Mouse (Mus musculus) liver, adult (tissue): ENCODE data around the gene Ofd1.

Experiments used
- GATA4 ChIP-seq: IDR thresholded peaks from 2 replicates; pipeline ENCODE4 v1.6.1; 2014; ENCODE audit warnings: mild to moderate bottlenecking, low read length; ENCODE audit not compliant: insufficient replicate concordance

Gene Ofd1

GRCm38 (mm10) chrX:166384935-166385334, 55.6 kb downstream of the Ofd1 start:
- TF ChIP-seq GATA4: no peak

- TF ChIP-seq GATA4: no peak
These were observed 56.9 kb downstream of the Ofd1 start for GRCm38 (mm10) chrX:166383606-166384005.

GRCm38 (mm10) chrX:166378652-166379051, 61.9 kb downstream of the Ofd1 start:
- TF ChIP-seq GATA4: no peak

DNA sequence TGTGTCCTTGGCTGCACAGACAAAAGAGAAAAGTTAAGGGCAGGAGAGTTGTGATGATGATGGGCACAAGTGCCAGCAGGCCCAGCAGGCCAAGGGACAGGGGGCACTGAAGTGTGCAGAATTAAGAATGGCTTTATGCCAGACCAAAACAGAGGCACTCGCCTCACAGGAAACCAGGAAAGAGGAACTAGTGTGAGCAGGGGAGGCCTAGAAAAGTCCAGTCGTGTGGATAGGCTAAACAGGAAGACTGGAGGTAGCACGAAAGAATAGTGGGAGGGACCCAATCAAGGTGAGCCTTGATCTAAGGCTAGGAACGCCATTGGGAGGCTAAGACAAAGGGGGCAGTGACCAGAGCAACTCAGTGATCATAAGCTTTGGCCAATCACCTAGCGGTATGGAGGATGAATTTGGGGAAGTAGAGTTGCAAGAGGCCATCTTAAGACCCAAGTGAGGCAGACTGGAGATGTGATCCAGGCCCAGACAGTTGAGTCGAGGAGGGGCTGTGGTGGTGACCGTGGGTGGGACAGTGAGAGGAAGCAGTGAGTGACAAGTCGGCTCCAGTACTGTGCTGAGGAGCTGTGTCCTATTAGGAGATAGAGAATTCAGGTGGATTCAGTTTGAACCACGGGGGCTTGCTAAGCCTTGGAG, 63.7 kb downstream of the Ofd1 start:
- TF ChIP-seq GATA4: no peak

DNA sequence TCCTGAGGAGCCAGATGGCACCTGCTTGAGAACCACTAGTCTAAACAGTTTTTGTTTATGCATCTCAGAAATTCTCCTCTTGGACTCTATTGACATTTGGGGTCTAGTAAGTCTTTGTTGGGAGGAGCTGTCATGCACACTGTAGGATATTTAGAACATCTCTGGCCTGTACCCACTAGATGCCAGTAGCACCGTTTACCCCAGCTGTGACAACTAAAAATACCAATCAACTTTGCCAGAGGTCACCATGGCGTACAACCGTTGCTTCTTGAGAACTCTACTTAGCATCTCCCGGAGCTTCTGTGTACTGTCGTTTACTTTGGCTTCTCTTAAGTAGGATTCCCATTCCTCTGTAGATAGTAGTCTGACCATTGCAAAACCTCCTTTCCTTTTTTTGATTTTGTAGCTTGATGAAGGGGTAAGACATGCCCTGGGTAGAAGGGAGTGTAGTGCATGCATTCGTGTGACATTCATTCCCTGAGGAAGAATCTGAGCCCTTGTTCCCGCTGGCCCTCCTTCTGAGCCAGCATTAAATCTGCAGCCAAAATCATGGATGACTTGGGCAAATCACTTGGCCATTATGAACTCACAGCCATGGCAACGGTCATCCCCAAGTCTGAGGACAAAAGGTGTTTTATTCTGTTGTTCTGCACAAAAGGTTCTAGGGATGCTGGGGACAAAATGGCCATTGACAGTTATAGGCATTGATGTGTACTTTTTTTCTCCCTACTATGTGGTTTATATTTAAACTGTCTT, 74.9 kb downstream of the Ofd1 start:
- no peak for TF ChIP-seq GATA4

DNA sequence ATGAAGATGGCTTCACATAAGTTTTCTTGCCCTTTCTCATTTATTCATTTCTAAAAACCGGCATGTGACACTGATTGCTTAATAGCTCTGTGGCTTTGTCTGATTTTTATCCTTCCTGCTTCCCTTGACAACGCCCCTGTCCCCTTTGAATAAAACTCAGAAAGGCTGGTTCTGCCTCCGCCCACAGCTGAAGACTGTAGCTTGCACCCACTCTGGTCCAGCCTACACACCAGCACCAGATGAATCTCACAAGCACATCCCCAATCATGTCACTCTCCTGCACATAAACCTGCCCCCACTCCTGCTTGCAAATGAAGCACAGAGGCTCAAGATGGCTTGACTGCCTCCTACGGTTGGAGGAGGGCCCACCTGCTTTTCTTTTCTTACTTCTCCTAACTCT, 80.0 kb downstream of the Ofd1 start:
- no peak for TF ChIP-seq GATA4

GRCm38 (mm10) chrX:166359927-166360440, 80.5 kb downstream of the Ofd1 start:
- TF ChIP-seq GATA4: no peak

DNA sequence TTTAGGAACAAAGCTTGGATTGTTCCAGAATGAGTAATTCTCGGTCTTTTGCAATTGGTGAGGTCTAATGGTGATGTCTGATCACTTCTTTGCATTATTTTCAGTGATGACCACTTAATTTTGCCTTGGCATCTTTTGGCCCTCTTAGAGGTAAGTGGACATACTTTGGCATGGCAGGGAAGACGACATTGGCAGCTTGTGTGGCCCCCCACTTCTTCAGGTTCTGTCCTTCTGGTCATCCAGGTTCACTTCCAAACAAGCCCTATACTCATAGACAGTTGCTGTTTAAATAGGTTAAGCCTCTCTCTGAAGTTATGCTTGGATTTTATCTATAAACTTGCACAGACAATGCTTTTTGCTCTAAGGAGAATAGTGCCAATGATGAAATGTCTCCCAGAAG, 81.5 kb downstream of the Ofd1 start:
- TF ChIP-seq GATA4: no peak

DNA sequence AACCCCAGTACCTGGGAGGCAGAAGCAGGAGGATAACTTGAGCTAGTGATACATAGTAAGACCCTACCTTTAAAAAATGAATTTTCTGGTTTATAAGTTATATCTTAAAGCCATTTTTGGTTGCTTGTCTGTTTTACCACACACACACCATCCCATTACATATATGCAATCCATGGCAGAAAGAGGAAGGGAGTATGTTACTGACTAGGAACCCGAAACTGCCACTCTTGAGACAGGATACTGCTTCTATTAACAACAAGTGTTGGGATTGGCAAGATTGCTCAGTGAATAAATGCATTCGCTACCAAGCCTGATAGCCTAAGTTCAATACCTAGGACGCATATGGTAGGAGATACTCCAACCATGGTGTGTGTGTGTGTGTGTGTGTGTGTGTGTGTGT, 84.2 kb downstream of the Ofd1 start:
- TF ChIP-seq GATA4: no peak

GRCm38 (mm10) chrX:166354913-166355312, 85.6 kb downstream of the Ofd1 start:
- TF ChIP-seq GATA4: no peak

GRCm38 (mm10) chrX:166353412-166353811, 87.1 kb downstream of the Ofd1 start:
- no peak for TF ChIP-seq GATA4

- TF ChIP-seq GATA4: no peak
These were observed 88.7 kb downstream of the Ofd1 start for GRCm38 (mm10) chrX:166351790-166352189.

DNA sequence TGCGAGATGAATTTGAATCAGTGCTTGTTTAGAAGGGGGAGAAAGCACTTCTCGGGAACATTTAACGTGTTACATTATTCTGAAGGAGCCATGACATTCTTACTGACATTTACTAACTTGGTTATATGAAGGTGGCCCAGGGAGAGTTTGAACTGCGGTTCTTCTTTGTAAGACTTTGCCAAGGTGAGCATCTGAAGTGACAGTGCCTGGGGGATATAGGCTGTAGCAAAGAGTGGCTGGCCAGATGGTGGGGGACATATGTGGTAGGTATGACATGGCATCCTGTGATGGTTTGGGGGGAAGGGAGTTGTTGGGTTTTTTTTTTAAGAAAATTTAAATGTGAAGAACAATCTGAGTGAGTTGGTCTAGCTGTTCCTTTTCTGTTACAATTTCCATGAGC, 91.9 kb downstream of the Ofd1 start:
- no peak for TF ChIP-seq GATA4

DNA sequence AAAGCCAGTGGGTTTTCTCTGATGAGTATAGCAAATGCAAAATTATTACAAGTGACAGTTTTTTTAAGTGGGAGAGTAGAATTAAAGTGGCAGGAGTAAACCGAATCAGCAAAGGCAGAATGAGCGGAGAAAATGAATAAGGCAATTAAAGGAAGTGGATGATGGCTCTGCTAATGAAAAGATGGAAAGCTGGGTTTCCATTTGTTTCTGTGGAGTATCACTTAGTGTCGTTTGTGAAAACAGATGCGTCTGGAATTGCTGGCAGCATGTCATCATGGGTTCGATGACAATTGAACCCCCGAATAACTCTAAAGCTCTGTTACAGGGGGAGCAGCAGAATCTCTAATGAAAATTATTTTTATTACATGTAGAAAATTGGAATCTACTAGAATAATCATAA, 92.4 kb downstream of the Ofd1 start:
- TF ChIP-seq GATA4: no peak

DNA sequence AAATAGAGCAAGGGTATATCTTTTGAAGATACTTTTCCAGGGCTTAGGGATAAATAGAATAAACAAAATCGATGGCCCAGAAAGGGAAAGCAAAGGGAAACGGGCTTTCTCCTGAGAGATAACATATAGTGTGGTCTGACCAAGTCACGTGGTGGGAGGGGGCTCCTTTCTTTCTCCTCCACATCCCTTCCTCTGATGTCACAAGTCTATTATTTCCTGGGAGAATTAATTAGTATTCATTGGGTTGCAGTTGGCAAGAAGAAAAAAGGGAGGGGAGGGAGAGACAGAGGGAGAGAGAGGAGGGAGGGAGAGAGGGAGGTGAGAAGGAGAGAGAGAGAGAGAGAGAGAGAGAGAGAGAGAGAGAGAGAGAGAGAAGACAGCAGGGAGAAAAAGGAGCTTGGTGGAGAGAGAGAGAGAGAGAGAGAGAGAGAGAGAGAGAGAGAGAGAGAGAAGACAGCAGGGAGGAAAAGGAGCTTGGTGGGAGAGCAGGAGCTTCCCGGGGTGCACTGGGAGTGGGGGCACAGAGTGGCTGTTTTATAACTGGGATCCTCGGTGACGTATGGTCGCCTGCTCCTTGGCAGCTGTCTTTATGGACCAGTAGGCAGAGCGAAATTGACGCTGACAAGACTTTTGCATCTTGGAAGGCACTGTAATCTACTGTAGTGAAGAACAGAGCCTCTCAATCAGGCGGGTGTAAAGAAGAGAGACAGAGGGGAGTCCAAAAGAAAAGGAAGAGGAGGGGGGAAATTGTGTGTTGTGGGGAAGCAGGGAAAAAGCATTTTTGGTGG, 96.1 kb downstream of the Ofd1 start:
- no peak for TF ChIP-seq GATA4

DNA sequence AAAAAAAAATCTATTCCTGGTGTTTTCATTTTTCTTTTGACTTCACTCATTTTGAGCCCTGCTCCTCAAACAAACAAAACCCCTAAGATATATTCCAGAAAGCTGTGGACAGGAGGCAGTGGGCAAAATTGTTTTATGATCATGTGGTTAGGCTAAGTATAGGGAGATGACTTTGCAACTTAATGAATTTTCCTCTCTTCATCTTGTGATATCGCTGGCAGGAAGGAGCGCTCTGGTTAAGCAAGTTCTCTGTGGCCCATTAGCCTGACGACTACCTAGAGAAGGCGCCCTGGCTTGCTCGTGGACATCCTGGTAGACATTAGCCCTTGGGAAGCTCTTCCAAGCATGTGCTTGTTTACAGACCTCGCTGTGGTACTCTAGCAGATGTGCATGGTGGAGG, 98.7 kb downstream of the Ofd1 start:
- TF ChIP-seq GATA4: no peak
